Mouse (Mus musculus) CD8-positive naive resting alpha-beta T cell, adult 57 days (primary cell): Measurements from ENCODE around the gene Adar. TPM values are rescaled to one million over a fixed set of nuclear protein-coding genes. Genes with fewer than 3 reads are reported as not detected.

Source experiments
- total RNA-seq: library from RNA; stranded (reverse); gene quantifications from one replicate; pipeline ENCODE4 v1.2.4, GENCODE M21; 2023

Gene Adar
- 145 TPM for total RNA-seq

GRCm38 (mm10) chr3:89714359-89715206, at the start of gene Adar:
Gene Adar (plus strand): TSS chr3:89715022.

GRCm38 (mm10) chr3:89764119-89764724, 49.4 kb downstream of the Adar start, which contains the start of gene Chrnb2:
Gene Chrnb2 (minus strand): TSS chr3:89764632.

GRCm38 (mm10) chr3:89772968-89773709, 58.3 kb downstream of the Adar start, which contains the start of gene Ube2q1:
Gene Ube2q1 (plus strand): TSS chr3:89773616.

Other genes starting within 250 kb of the Adar start
- gene Kcnn3, start 194.9 kb upstream of the Adar start, total RNA-seq = not detected
- gene Chrnb2, start 49.6 kb downstream of the Adar start, total RNA-seq = 2.9 TPM
- gene Ube2q1, start 58.6 kb downstream of the Adar start, total RNA-seq = 74.4 TPM
- 1.0 TPM for gene She, start 116.3 kb downstream of the Adar start, total RNA-seq
- 94.7 TPM for gene Il6ra, start 198.2 kb downstream of the Adar start, total RNA-seq
- 110 TPM for gene Atp8b2, start 248.5 kb downstream of the Adar start, total RNA-seq